Mouse (Mus musculus): ENCODE measurements around the gene Agbl3.

DNA sequence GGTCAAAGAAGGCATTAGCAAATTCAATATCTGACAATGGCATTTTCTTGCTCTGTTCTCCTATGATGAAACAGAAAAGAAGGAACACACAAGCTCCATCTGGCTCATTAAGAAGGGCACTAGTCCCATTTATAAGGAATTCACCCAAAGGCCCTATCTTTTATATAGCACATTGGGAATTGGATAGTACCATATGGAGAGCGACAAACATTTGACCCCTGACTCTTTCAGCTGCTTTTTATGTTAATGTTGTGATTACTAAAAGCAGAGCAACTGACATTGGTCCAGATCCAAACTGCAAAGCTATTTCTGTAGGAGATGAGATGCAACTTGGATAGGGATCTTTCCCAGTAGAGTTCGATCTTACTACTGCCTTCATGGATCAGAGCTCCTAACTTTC lies 21.9 kb upstream of the Agbl3 start:
- no peak for TF ChIP-seq CTCF (IDR thresholded peaks at IDR 0.05; ENCODE audit: borderline replicate concordance, insufficient read depth, low read length)
- no peak for TF ChIP-seq POLR2A (IDR thresholded peaks at IDR 0.05; ENCODE audit: low read depth, low read length)
